Mouse (Mus musculus) heart, adult 2 months (tissue): ENCODE results near the gene Ccr8.

Experiments
- EP300 ChIP-seq: fragments of 200-500 bp; IDR thresholded peaks from 2 replicates; pipeline ENCODE4 v1.6.1; 2011; ENCODE audit warnings: low read depth, low read length, control low read depth; ENCODE audit not compliant: insufficient read depth
- POLR2A ChIP-seq: fragments of 200-500 bp; IDR thresholded peaks from 2 replicates; pipeline ENCODE4 v1.6.1; 2011; ENCODE audit warnings: mild to moderate bottlenecking, low read depth, low read length, control low read depth; ENCODE audit not compliant: insufficient read depth

- TF ChIP-seq EP300 (no peak), POLR2A (no peak)
Observed at GRCm38 (mm10) chr9:120049407-120049806, 42.5 kb upstream of the Ccr8 start.
